Mouse (Mus musculus) erythroblast, embryonic 14.5 days (primary cell): ENCODE data around the gene Cfap97.

Experiments used
- GATA1 ChIP-seq: IDR thresholded peaks from 2 replicates; pipeline ENCODE4 v1.6.1; 2012; ENCODE audit warnings: low read length, inconsistent platforms, mixed read lengths
- TAL1 ChIP-seq: IDR thresholded peaks from 3 replicates; pipeline ENCODE4 v1.6.1; 2012; ENCODE audit warnings: low read length, inconsistent platforms, mixed read lengths

GRCm38 (mm10) chr8:46137336-46137735 lies 14.2 kb upstream of the Cfap97 start:
- TF ChIP-seq GATA1 = no peak
- TF ChIP-seq TAL1 = no peak
